Mouse (Mus musculus) A20 (cell line): ENCODE measurements around the gene Kif4.

Experiments
- DNase-seq: peaks from one replicate; pipeline ENCODE4 v3.0.0-alpha.2; 2011; ENCODE audit warnings: low read depth, low spot score

Kif4 gene

GRCm38 (mm10) chrX:100730266-100730665 is 104.7 kb downstream of the Kif4 start:
- no peak for DNase-seq

DNA sequence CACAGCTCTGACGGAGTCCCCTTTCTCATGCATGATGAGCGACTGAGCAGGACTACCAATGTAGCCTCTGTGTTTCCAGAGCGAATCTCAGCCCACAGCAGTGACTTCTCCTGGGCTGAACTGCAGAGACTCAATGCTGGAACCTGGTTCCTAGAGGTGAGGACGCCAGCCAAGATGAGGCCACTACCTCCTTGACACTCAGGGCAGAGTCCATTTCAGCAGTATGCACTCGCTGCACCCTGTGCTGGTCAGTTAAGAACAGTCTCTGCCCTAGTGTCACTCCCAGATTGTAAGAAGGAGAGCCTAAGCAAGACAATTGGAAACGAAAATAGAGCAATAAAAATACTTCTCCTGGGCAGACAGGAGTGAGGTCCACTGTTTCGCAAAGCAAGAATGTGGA is 108.8 kb downstream of the Kif4 start:
- no peak for DNase-seq

GRCm38 (mm10) chrX:100738918-100739317 is 113.4 kb downstream of the Kif4 start:
- DNase-seq: peak; percentile 29

- no peak for DNase-seq
Measured at GRCm38 (mm10) chrX:100739443-100739842, 113.9 kb downstream of the Kif4 start.

GRCm38 (mm10) chrX:100740785-100741184 is 115.2 kb downstream of the Kif4 start:
- DNase-seq: no peak

GRCm38 (mm10) chrX:100741940-100742339 is 116.4 kb downstream of the Kif4 start:
- peak; percentile 52 for DNase-seq

DNA sequence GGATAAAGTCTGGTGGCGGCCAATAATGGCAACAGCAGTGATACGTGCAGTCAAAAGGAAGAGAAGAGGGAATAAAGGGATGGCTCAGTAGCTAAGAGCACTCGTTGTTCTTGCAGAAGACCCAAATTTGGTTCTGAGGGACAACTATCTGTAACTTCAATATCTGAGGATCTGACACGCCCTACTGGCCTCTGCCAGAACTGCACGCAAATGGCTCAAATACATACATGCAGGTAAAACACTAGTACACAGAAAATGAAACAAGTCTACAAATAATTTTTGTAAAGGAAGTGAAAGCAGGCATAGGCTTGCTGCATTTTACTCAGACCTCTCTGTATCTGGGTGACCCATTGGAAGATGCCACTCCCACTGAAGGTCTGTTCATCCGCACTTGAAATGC is 140.3 kb downstream of the Kif4 start:
- DNase-seq: peak; percentile 66

DNA sequence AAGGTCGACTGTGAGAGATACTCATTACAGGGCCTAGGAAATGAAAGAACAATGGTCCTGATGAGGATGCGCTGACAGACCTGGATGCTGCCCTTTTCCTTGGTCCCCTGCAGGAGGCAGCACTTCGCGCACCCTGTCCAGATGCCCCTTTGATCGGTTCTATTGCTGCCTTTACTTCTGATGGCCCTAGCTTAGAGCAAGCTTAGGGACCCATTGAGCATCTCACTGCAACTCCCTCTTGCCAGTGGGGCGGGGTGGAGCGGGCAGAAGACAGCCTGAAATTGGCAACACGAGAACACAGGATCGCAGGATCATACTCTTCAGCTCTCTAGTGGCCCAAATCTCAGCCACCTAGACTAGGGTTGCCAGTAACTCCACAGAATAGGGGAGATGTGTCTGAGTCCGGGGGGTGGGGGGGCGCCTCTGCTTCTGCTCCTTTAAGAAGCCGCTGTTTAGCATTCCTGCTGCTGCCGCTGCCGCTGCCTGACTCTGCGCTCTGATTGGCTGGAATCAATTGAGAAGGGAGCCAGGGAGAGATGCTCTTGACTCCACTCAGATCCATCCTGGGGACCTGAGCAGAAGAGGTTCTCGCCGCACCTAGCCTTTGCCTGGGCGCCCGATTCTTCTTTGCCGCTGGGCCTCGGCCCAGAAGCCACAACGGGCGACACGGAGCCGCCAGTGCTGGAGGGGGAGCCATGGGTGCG is 141.8 kb downstream of the Kif4 start, which contains the start of gene Dlg3:
Gene Dlg3 (plus strand): TSS at position 542 of the 704 bp plus-strand sequence.
- no peak for DNase-seq

DNA sequence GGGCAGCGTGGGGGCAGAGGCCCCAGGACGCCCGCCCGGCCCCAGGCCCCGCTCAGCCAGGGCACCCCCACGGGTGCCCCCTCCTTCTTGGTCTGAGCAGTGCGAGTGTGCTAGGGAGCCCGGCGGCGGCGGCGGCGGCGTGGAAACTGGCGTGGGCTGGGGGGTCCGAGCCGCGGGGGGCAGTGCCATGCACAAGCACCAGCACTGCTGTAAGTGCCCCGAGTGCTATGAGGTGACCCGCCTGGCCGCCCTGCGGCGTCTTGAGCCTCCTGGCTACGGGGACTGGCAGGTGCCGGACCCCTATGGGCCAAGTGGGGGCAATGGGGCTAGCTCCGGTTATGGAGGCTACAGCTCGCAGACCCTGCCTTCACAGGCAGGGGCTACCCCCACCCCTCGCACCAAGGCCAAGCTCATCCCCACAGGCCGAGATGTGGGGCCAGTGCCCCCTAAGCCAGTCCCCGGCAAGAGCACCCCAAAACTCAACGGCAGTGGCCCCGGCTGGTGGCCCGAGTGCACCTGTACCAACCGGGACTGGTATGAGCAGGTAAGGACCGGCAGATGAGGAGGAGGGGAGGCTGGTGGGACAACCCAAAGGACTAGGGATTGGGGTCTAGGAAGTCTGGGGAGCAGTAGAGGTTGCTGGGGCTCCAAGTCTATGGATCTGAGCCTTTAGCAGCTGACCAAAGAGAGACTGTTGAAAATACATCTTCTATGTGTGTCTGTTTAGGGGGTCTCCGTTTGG is 142.5 kb downstream of the Kif4 start:
- no peak for DNase-seq

DNA sequence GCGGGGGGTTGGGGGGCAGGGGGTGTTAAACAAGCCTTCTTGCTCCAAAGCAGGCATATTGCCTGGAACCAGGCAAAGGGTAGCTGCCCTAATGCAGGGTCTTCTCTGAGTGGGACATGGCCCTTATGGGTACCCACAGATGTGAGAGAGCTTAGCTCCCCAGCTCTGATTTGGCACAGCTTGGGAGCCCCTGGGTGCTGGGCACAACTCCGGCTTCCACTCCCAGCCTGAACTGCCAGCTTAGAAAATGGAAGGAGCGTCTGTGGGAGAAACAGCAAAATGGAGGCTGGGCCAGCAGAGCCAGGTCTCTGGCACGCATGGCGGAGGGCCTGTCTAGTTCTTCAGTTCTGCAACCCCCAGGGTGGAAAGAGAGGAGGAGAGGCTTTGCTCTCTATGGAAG is 143.7 kb downstream of the Kif4 start:
- no peak for DNase-seq

- peak; percentile 69 for DNase-seq
Measured at GRCm38 (mm10) chrX:100774341-100774811, 148.8 kb downstream of the Kif4 start.

DNA sequence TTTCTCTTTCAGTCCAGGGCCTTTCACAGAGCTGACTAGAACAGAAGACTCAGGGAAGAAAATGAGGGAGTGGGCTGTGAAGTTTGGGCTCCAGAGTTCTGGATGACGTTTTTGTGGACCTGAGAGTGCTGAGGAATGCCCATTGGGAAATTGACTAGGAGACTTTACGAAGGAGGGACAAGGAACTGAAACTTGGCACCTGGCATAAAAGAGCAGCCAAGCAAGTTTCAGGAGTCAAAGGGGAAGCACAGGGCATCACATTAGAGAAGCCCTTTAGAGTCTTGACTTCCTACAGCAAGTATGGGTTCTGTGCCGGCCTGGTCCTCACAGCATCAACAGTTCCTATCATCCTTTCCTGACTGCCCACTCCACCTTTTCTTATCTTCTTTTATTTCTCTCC is 149.9 kb downstream of the Kif4 start:
- peak; percentile 46 for DNase-seq

DNA sequence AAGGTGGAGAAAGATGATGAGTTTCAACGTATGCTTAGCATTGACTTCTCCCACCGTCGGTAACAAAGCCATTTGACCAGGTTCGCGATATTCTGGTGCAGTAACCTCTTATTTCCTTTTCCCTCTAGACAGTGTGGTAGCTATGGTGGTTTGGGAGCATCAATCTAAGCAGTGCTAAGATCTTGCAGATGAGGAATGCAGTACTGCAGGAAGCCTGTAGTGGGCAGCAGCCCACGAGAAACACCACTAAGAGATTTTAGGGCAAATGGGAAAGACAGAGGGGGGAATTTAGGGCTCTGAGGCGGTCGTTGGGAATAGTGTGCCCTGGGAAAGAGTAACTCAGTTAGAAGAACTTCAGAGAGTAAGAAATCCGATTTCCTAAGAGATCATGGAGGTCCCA is 151.0 kb downstream of the Kif4 start:
- peak; percentile 19 for DNase-seq
